Mouse (Mus musculus) layer of hippocampus, adult 11-12 months (tissue): ENCODE data around the gene Olfr448.

ENCODE experiments used
- DNase-seq: peaks from one replicate; pipeline ENCODE4 v3.0.0; 2022; ENCODE audit warnings: low spot score

Olfr448 gene

GRCm38 (mm10) chr6:42890141-42890540, at the start of gene Olfr448:
Gene Olfr448, plus strand, starts transcription at chr6:42890441.
- DNase-seq, result no peak

- DNase-seq, result peak; percentile 70
Measured at GRCm38 (mm10) chr6:42860222-42860819, 29.9 kb upstream of the Olfr448 start.

- no peak for DNase-seq
Measured at GRCm38 (mm10) chr6:42869695-42870094, 20.5 kb upstream of the Olfr448 start.

GRCm38 (mm10) chr6:42876323-42876722, 13.9 kb upstream of the Olfr448 start:
- DNase-seq, result no peak

- DNase-seq, result no peak
Measured at GRCm38 (mm10) chr6:42900345-42900744, 10.1 kb downstream of the Olfr448 start.

GRCm38 (mm10) chr6:42908578-42908977, 18.3 kb downstream of the Olfr448 start, which contains the start of gene Olfr447:
Gene Olfr447, plus strand, starts transcription at chr6:42908878.
- no peak for DNase-seq

- no peak for DNase-seq
Measured at GRCm38 (mm10) chr6:42921077-42921476, 30.8 kb downstream of the Olfr448 start, which contains the start of gene Olfr446. Gene Olfr446, plus strand, starts transcription at chr6:42921377.
